Mouse (Mus musculus) neutrophil, adult 5-6 weeks (primary cell): ENCODE data around the gene Hmga2. TPM values are rescaled to one million over a fixed set of nuclear protein-coding genes. Genes with fewer than 3 reads are reported as not detected.

Source experiments
- ATAC-seq: fragments of 151-379, 151-347 bp; 2 replicates; pipeline ENCODE4 v1.8.0; 2017; ENCODE audit warnings: mild to moderate bottlenecking, moderate TSS enrichment; ENCODE audit not compliant: insufficient number of reproducible peaks, poor library complexity, low FRiP score, severe bottlenecking; ENCODE audit errors: extremely low read depth
- total RNA-seq: library from RNA; stranded (forward); fragments of 200-1000 nt; gene quantifications from 2 replicates; pipeline ENCODE4 v1.2.3, GENCODE M21; 2017

The Hmga2 gene
- total RNA-seq, 1 experiment from 2014 or later = 0.23 TPM

GRCm38 (mm10) chr10:120429758-120430259 lies 46.5 kb downstream of the Hmga2 start:
- no peak for ATAC-seq

- ATAC-seq = no peak
Observed at GRCm38 (mm10) chr10:120429199-120429551, 47.1 kb downstream of the Hmga2 start.

GRCm38 (mm10) chr10:120428430-120429198 lies 47.7 kb downstream of the Hmga2 start:
- no peak for ATAC-seq

- no peak for ATAC-seq
Observed at GRCm38 (mm10) chr10:120426086-120426610, 50.1 kb downstream of the Hmga2 start.

- ATAC-seq = no peak
Observed at GRCm38 (mm10) chr10:120424015-120424414, 52.3 kb downstream of the Hmga2 start.

GRCm38 (mm10) chr10:120423256-120423655 lies 53.0 kb downstream of the Hmga2 start:
- ATAC-seq = no peak

GRCm38 (mm10) chr10:120422820-120423219 lies 53.4 kb downstream of the Hmga2 start:
- no peak for ATAC-seq

- no peak for ATAC-seq
Observed at GRCm38 (mm10) chr10:120422050-120422449, 54.2 kb downstream of the Hmga2 start.

- ATAC-seq = no peak
Observed at GRCm38 (mm10) chr10:120420971-120421629, 55.2 kb downstream of the Hmga2 start.

GRCm38 (mm10) chr10:120418738-120419523 lies 57.3 kb downstream of the Hmga2 start:
- ATAC-seq = no peak

- ATAC-seq = no peak
Observed at GRCm38 (mm10) chr10:120418211-120418610, 58.1 kb downstream of the Hmga2 start.

- ATAC-seq = no peak
Observed at GRCm38 (mm10) chr10:120417488-120418118, 58.7 kb downstream of the Hmga2 start.

- no peak for ATAC-seq
Observed at GRCm38 (mm10) chr10:120417116-120417487, 59.2 kb downstream of the Hmga2 start.

- ATAC-seq = no peak
Observed at GRCm38 (mm10) chr10:120416628-120417027, 59.6 kb downstream of the Hmga2 start.

- ATAC-seq = no peak
Observed at GRCm38 (mm10) chr10:120412215-120412614, 64.1 kb downstream of the Hmga2 start.

- ATAC-seq = no peak
Observed at GRCm38 (mm10) chr10:120410958-120411357, 65.3 kb downstream of the Hmga2 start.

- ATAC-seq = no peak
Observed at GRCm38 (mm10) chr10:120409131-120409530, 67.1 kb downstream of the Hmga2 start.

GRCm38 (mm10) chr10:120407230-120407629 lies 69.0 kb downstream of the Hmga2 start:
- no peak for ATAC-seq

- ATAC-seq = no peak
Observed at GRCm38 (mm10) chr10:120406038-120406437, 70.2 kb downstream of the Hmga2 start.
